Mouse (Mus musculus): Measurements from ENCODE around the gene Cadm1.

DNA sequence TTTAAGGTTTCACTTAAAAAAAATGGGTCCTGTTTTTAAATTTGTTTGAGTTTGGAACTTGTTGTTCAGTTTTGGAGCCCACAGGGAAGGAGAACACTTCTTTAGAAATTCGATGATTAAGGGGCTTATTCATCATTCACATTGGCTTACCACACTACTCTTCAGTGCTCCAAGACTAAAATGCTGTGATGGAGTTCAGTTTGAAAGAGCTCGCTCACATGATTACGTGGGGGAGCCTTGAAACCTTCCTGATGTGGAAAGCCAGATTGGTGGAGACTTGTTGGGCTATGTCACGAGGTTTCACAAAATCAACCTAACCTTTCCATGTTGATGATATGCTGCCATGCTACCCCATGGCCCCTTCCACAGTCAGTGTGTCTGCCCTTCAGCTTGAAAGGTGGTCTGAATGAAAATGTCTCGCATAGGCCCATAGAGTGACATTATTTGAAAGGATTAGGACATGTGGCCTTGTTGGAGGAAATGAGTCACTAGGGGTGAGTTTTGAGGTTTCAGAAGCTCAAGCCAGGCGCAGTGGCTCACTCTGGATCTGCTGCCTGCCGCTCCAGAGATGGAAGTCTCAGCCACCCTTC is 95.7 kb downstream of the Cadm1 start:
- TF ChIP-seq RAD21 (IDR thresholded peaks at IDR 0.05; ENCODE audit: low read depth, low read length) (no peak), MYC (IDR thresholded peaks at IDR 0.05; ENCODE audit: low read depth, low read length) (no peak), UBTF (IDR thresholded peaks at IDR 0.05; ENCODE audit: borderline replicate concordance, insufficient read depth, low read depth, low read length) (no peak)
